Mouse (Mus musculus) erythroblast, embryonic 14.5 days (primary cell): ENCODE data around the gene Zmynd10.

Source experiments
- GATA1 ChIP-seq: IDR thresholded peaks from 2 replicates; pipeline ENCODE4 v1.6.1; 2012; ENCODE audit warnings: low read length, inconsistent platforms, mixed read lengths
- TAL1 ChIP-seq: IDR thresholded peaks from 3 replicates; pipeline ENCODE4 v1.6.1; 2012; ENCODE audit warnings: low read length, inconsistent platforms, mixed read lengths

DNA sequence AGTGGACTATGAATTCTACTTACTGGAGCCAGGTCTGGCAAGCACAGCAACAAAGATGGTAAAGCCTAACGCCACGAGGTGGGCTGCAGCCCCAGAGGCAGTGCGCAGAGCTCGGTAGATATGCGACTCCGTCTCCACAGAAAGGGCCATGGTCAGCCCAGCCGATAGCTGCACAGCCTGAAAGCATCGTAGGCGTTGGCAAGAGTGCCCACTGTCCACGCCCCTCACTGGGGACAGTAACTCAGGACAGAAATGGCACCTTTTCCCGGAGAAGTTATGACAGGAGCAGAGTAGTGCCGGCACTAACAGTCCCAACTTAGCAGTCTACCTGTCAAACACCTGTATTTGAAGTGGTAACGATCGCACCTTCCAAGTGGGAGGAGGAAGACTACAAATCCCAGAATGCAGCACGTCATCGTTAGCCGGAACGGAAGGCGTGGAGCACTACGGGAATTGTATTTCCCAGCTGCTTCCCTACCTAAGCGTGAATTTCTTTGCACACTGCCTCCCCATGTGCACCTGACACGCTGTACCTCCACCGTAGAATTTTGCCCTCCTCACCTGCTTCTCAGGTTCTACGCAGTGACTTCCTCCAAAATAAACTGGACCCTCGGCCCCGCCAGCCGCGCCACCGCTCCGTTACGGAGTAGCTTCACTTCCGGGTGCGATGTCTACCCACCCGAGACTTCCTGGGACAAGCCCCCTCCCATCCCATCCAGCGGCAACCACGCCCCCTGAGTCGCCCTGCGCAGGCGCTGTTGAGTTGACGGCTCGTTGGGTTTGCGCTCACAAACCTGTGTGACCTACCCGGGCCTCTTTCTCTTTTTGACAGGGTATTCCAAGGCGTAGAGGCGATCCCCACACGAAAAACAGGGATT lies 5.4 kb upstream of the Zmynd10 start, which contains the start of the genes Cyb561d2 and Nprl2:
- TF ChIP-seq TAL1 (no peak), GATA1 (no peak)
